In the genomic region with DNA sequence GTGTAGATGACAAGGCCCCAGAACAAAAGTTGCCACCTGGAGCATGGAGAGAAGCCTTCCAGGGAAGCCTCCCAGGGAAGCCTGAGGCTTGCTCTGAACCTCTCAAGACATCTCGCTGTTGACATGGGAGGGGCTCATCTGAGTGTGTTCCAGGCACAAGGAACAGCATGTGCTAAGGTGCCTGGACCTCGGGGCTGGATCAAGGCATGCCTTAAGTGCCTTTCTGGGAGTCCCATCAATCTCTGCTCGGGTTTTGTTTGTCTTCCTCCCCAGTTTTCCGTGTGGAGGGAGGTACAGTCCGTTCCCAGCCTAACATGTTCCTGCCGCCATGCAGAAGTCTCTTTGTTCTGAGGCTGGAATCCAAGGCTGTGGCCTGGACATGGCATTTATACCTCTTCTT, we compare ENCODE assay signal across 12 mouse cellular contexts. TPM values are rescaled to one million over a fixed set of nuclear protein-coding genes. Genes with fewer than 3 reads are reported as not detected.
DNase-seq lines count a peak whose midpoint lies in the region; ATAC-seq and TF ChIP-seq lines count a peak whose summit lies in the region.
"Had no signal": no experiment of that assay in that cellular context is flagged by ENCODE, and none has a peak within 500 bp of the region (broad histone marks: within the 10 kb centered on the region; RNA-seq: fewer than 3 reads in every experiment).

No protein-coding gene starts in this region.

- no peaks in the 10 kb centered on the region for H3K9me3 ChIP-seq in kidney, embryonic 15.5 days (replicated peaks)
- H3K9me3 ChIP-seq in liver, postnatal 0 days (ENCODE audit: low read length), result no peaks in the 10 kb centered on the region
- H3K9me3 ChIP-seq: limb, embryonic 12.5 days had no signal

- H3K27ac ChIP-seq in kidney, embryonic 15.5 days, result peak overlapping the region; percentile 59
- H3K27ac ChIP-seq in liver, postnatal 0 days (ENCODE audit: low read depth), result 0 out of 2 replicates have a peak overlapping the region, but pooled peaks have one; percentile 30
- H3K27ac ChIP-seq: limb, embryonic 12.5 days had no signal

- H3K4me3 ChIP-seq in kidney, embryonic 15.5 days (replicated peaks), result no peak overlapping the region
- H3K4me3 ChIP-seq in liver, postnatal 0 days (ENCODE audit: low read depth, low read length), result no peak overlapping the region
- H3K4me3 ChIP-seq: limb, embryonic 12.5 days had no signal

- DNase-seq in kidney, postnatal 36 days, result no peak
- DNase-seq in thymus, postnatal 4 days, result peak; percentile 31
- no peak for DNase-seq in thymus, postnatal 14 days
- DNase-seq in liver, postnatal 0 days, result no peak
- no peak for DNase-seq in right cerebral cortex, adult 2 months (ENCODE audit: low spot score in 2 of 2)
- no peak for DNase-seq in c-Kit-positive CD71-positive TER-119-positive erythroid progenitor cells, embryonic 14.5 days (ENCODE audit: low spot score)
- DNase-seq: adrenal gland, adult 2 months; heart, postnatal 10 days; kidney, adult 11 months had no signal

- no peak overlapping the region for H3K4me2 ChIP-seq in kidney, embryonic 15.5 days
- no peak overlapping the region for H3K4me2 ChIP-seq in liver, postnatal 0 days (ENCODE audit: low read depth, low read length)
- H3K4me2 ChIP-seq: limb, embryonic 12.5 days had no signal

- ATAC-seq in kidney, embryonic 15.5 days (replicated peaks; ENCODE audit: low FRiP score), result no peak
- ATAC-seq in liver, postnatal 0 days, result no peak

- H3K9ac ChIP-seq in kidney, embryonic 15.5 days, result no peak overlapping the region
- no peak overlapping the region for H3K9ac ChIP-seq in liver, postnatal 0 days (replicated peaks)
- H3K9ac ChIP-seq: limb, embryonic 12.5 days had no signal

- WGBS in kidney, embryonic 15.5 days, result 34% methylated on average over 6 of the region's 6 CpGs
- WGBS in liver, postnatal 0 days (ENCODE audit: insufficient replicate concordance), result 51% methylated on average over 6 of the region's 6 CpGs

- TF ChIP-seq CTCF in liver, postnatal 0 days (IDR thresholded peaks at IDR 0.05; ENCODE audit: low read depth), result no peak

- H3K36me3 ChIP-seq in kidney, embryonic 15.5 days, result no peaks in the 10 kb centered on the region
- no peaks in the 10 kb centered on the region for H3K36me3 ChIP-seq in liver, postnatal 0 days (replicated peaks; ENCODE audit: insufficient read depth, low read length)
- H3K36me3 ChIP-seq: limb, embryonic 12.5 days had no signal

- H3K27me3 ChIP-seq in kidney, embryonic 15.5 days, result no peaks in the 10 kb centered on the region
- no peaks in the 10 kb centered on the region for H3K27me3 ChIP-seq in liver, postnatal 0 days (ENCODE audit: insufficient read depth, low read length)
- H3K27me3 ChIP-seq: CH12.LX; limb, embryonic 12.5 days had no signal

- no peak for TF ChIP-seq EP300 in liver, postnatal 0 days (IDR thresholded peaks at IDR 0.05; ENCODE audit: low read depth)

- H3K4me1 ChIP-seq in kidney, embryonic 15.5 days, result peaks cover 58% of the 10 kb centered on the region
- H3K4me1 ChIP-seq in liver, postnatal 0 days (ENCODE audit: insufficient read depth), result peaks cover 43% of the 10 kb centered on the region

RNA-seq across cellular contexts. Expression of gene Hpcal1, which starts 33.3 kb away (rescaled TPM):
- polyA plus RNA-seq in kidney, embryonic 15.5 days (2015; fragmentation: Nextera tagmentation; extraction: Ambion mirVana), result 51.4 and 55.5 TPM in 2 replicates
- polyA plus RNA-seq in liver, postnatal 0 days (2015; fragmentation: Nextera tagmentation; extraction: Ambion mirVana), result 18.6 and 20.8 TPM in 2 replicates
